Mouse (Mus musculus) embryonic facial prominence, embryonic 11.5 days (tissue): ENCODE results near the gene Msh6. TPM values are rescaled to one million over a fixed set of nuclear protein-coding genes. Genes with fewer than 3 reads are reported as not detected.
A peak's percentile ranks its signal among the peaks of the same experiment; 100 is the strongest.

ENCODE experiments used
- ATAC-seq: fragments of 200-750 bp; cut with Nextera tagmentation; replicated peaks from 2 replicates; pipeline ENCODE4 v1.8.0; 2017; ENCODE audit warnings: low read depth; ENCODE audit not compliant: insufficient number of reproducible peaks, low FRiP score, low TSS enrichment
- DNase-seq: peaks from one replicate; pipeline ENCODE4 v3.0.0-alpha.2; 2015; ENCODE audit warnings: low spot score
- H3K27ac ChIP-seq: fragments of 300-500 bp; sonication (generic); replicated peaks from 2 replicates; pipeline ENCODE4 v1.5.1; 2014; ENCODE audit warnings: mild to moderate bottlenecking, low read depth, low read length, control low read depth
- H3K27me3 ChIP-seq: fragments of 300-500 bp; sonication (generic); 2 replicates; pipeline ENCODE4 v1.6.1; 2014; ENCODE audit warnings: mild to moderate bottlenecking, low read length, moderate library complexity, mixed read lengths; ENCODE audit not compliant: control insufficient read depth, insufficient read depth
- H3K36me3 ChIP-seq: fragments of 300-500 bp; sonication (generic); replicated peaks from 2 replicates; pipeline ENCODE4 v1.6.1; 2014; ENCODE audit warnings: low read depth, mild to moderate bottlenecking, low read length, moderate library complexity, mixed read lengths; ENCODE audit not compliant: control insufficient read depth, insufficient read depth
- H3K4me1 ChIP-seq: fragments of 300-500 bp; sonication (generic); 2 replicates; pipeline ENCODE4 v1.6.1; 2014; ENCODE audit warnings: low read length, mixed read lengths; ENCODE audit not compliant: control insufficient read depth, insufficient read depth
- H3K4me2 ChIP-seq: fragments of 300-500 bp; sonication (generic); 2 replicates; pipeline ENCODE4 v1.6.1; 2014; ENCODE audit warnings: low read depth, mild to moderate bottlenecking, control low read depth, low read length, moderate library complexity
- H3K4me3 ChIP-seq: fragments of 300-500 bp; sonication (generic); 2 replicates; pipeline ENCODE4 v1.5.1; 2014; ENCODE audit warnings: low read depth, low read length, control low read depth
- H3K9ac ChIP-seq: fragments of 300-500 bp; sonication (generic); replicated peaks from 2 replicates; pipeline ENCODE4 v1.6.1; 2014; ENCODE audit warnings: mild to moderate bottlenecking, control low read depth, low read length
- H3K9me3 ChIP-seq: fragments of 300-500 bp; sonication (generic); replicated peaks from 2 replicates; pipeline ENCODE4 v1.6.1; 2016; ENCODE audit warnings: mild to moderate bottlenecking, low read length, inconsistent platforms, mixed read lengths; ENCODE audit not compliant: control insufficient read depth
- WGBS: fragments of 180-500 bp; shearing (Covaris S2); extraction: QIAGEN DNeasy Blood & Tissue Kit; methylation state at CpG from one replicate; pipeline ENCODE4 v1.1.7; 2014; 5-methylcytosine and 5-hydroxymethylcytosine counted together
- polyA plus RNA-seq: library from polyadenylated mRNA; unstranded; fragments of >200 nt; fragmentation: Nextera tagmentation; extraction: Ambion mirVana; gene quantifications from 2 replicates; pipeline ENCODE4 v1.2.1, GENCODE M21; 2014

The Msh6 gene
- polyA plus RNA-seq, 1 experiment from 2014 or later: 99.0 TPM

- H3K27ac ChIP-seq: no peak overlapping the region
- no peaks in the 10 kb centered on the region for H3K9me3 ChIP-seq
- H3K4me3 ChIP-seq: no peak overlapping the region
- no peak overlapping the region for H3K9ac ChIP-seq
- H3K4me1 ChIP-seq: no peaks in the 10 kb centered on the region
- H3K4me2 ChIP-seq: no peak overlapping the region
- H3K27me3 ChIP-seq: no peaks in the 10 kb centered on the region
- ATAC-seq (no peak), DNase-seq (no peak)
- H3K36me3 ChIP-seq: no peaks in the 10 kb centered on the region
- WGBS: 89% methylated on average over 1 of the region's 1 CpGs
Measured at GRCm38 (mm10) chr17:88023924-88024323, 49.1 kb downstream of the Msh6 start.

GRCm38 (mm10) chr17:88025227-88025626 lies 50.4 kb downstream of the Msh6 start:
- WGBS: 58% methylated on average over 4 of the region's 4 CpGs
- Histone ChIP-seq H3K4me1 (no peaks in the 10 kb centered on the region), H3K36me3 (no peaks in the 10 kb centered on the region), H3K27me3 (no peaks in the 10 kb centered on the region), H3K9ac (no peak overlapping the region), H3K27ac (no peak overlapping the region), H3K4me3 (no peak overlapping the region), H3K4me2 (no peak overlapping the region), H3K9me3 (no peaks in the 10 kb centered on the region)
- ATAC-seq (no peak), DNase-seq (peak; percentile 73)

- H3K36me3 ChIP-seq: no peaks in the 10 kb centered on the region
- DNase-seq (no peak), ATAC-seq (no peak)
- 89% methylated on average over 17 of the region's 17 CpGs for WGBS
- no peak overlapping the region for H3K27ac ChIP-seq
- H3K9me3 ChIP-seq: no peaks in the 10 kb centered on the region
- H3K4me3 ChIP-seq: no peak overlapping the region
- H3K27me3 ChIP-seq: no peaks in the 10 kb centered on the region
- no peak overlapping the region for H3K9ac ChIP-seq
- no peaks in the 10 kb centered on the region for H3K4me1 ChIP-seq
- H3K4me2 ChIP-seq: no peak overlapping the region
Measured at GRCm38 (mm10) chr17:88029194-88029970, 54.5 kb downstream of the Msh6 start.

GRCm38 (mm10) chr17:88031755-88032154 lies 56.9 kb downstream of the Msh6 start:
- no peaks in the 10 kb centered on the region for H3K9me3 ChIP-seq
- no peak overlapping the region for H3K9ac ChIP-seq
- H3K4me2 ChIP-seq: no peak overlapping the region
- H3K27me3 ChIP-seq: no peaks in the 10 kb centered on the region
- H3K4me3 ChIP-seq: no peak overlapping the region
- no peak for DNase-seq
- H3K36me3 ChIP-seq: no peaks in the 10 kb centered on the region
- WGBS: 89% methylated on average over 5 of the region's 5 CpGs
- no peaks in the 10 kb centered on the region for H3K4me1 ChIP-seq
- H3K27ac ChIP-seq: no peak overlapping the region
- no peak for ATAC-seq

GRCm38 (mm10) chr17:88034418-88034817 lies 59.6 kb downstream of the Msh6 start:
- Histone ChIP-seq H3K4me2 (no peak overlapping the region), H3K4me3 (no peak overlapping the region), H3K27ac (no peak overlapping the region), H3K27me3 (no peaks in the 10 kb centered on the region), H3K36me3 (no peaks in the 10 kb centered on the region), H3K9ac (no peak overlapping the region), H3K9me3 (no peaks in the 10 kb centered on the region), H3K4me1 (no peaks in the 10 kb centered on the region)
- ATAC-seq (no peak), DNase-seq (no peak)
- 89% methylated on average over 4 of the region's 4 CpGs for WGBS

Other genes starting within 250 kb of the Msh6 start
- 0.45 and 0.66 TPM in 2 replicates for gene Kcnk12, start 177.1 kb upstream of the Msh6 start, polyA plus RNA-seq
- not detected in 2 replicates for gene Rpl36-ps4, start 54.1 kb upstream of the Msh6 start, polyA plus RNA-seq
- gene Fbxo11, start 90.2 kb downstream of the Msh6 start, polyA plus RNA-seq: 31.5 and 36.4 TPM in 2 replicates